Mouse (Mus musculus) bone marrow, adult 2 months (tissue): Measurements from ENCODE around the gene Anxa8.

Source experiments
- CTCF ChIP-seq: fragments of 200-500 bp; IDR thresholded peaks from 2 replicates; pipeline ENCODE4 v1.5.1; 2011; ENCODE audit warnings: low read length, control low read depth; ENCODE audit not compliant: control insufficient read depth, insufficient read depth
- POLR2A ChIP-seq: fragments of 200-500 bp; IDR thresholded peaks from 2 replicates; pipeline ENCODE4 v1.6.1; 2011; ENCODE audit warnings: low read depth, mild to moderate bottlenecking, control low read depth, low read length, borderline replicate concordance; ENCODE audit not compliant: control insufficient read depth

DNA sequence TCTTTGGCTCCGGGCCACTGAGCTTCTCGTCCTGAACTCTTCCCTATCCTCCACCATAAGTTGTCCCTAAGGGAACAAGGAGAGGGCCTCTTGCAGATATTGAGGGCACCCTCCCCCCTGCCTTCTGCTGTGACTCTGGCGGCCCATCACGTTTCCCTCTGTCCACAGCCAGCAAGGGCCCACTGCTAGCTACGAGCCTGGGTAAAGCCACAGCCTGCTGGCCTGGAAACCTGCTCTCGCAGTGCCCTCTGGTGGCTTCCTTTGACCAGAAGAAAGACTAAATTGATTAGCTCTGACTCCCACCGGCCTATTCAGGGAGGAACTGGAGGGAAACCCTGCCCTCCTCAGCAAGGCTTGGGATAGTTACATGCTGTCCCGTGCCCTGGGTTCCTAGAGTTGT, 19.1 kb downstream of the Anxa8 start:
- TF ChIP-seq CTCF: peak; percentile 24; the same call in 1 of the 2 replicates
- no peak for TF ChIP-seq POLR2A
